Mouse (Mus musculus) gastrocnemius, postnatal 10 days (tissue): ENCODE measurements around the gene Cpsf3. TPM values are rescaled to one million over a fixed set of nuclear protein-coding genes. Genes with fewer than 3 reads are reported as not detected.

ENCODE experiments used
- DNase-seq: peaks from one replicate; pipeline ENCODE4 v3.0.0; 2021; ENCODE audit warnings: mixed read lengths
- long read RNA-seq, 2 experiments: library from polyadenylated mRNA; stranded (forward); transcript quantifications; one replicate each; pipeline ENCODE4 v2.0.0; 2021
- total RNA-seq, 2 experiments: library from RNA; stranded (reverse); gene quantifications; 2 replicates each; pipeline ENCODE4 v1.2.3; 2021

Gene Cpsf3
- 10 to 100 TPM; 29.8 to 33.6 TPM for total RNA-seq
- long read RNA-seq, experiment 1, transcript Cpsf3-201 (18 exons, 2,499 nt), result major isoform, 50 of 59 reads
- long read RNA-seq, experiment 1, partial matches to known transcripts, result 3 of 59 reads
- long read RNA-seq, experiment 1, other reads (novel, unspliced or antisense), result 6 of 59 reads
- long read RNA-seq, experiment 2, transcript Cpsf3-201 (18 exons, 2,499 nt), result major isoform, 57 of 65 reads
- long read RNA-seq, experiment 2, partial matches to known transcripts, result 2 of 65 reads
- long read RNA-seq, experiment 2, other reads (novel, unspliced or antisense), result 6 of 65 reads

DNA sequence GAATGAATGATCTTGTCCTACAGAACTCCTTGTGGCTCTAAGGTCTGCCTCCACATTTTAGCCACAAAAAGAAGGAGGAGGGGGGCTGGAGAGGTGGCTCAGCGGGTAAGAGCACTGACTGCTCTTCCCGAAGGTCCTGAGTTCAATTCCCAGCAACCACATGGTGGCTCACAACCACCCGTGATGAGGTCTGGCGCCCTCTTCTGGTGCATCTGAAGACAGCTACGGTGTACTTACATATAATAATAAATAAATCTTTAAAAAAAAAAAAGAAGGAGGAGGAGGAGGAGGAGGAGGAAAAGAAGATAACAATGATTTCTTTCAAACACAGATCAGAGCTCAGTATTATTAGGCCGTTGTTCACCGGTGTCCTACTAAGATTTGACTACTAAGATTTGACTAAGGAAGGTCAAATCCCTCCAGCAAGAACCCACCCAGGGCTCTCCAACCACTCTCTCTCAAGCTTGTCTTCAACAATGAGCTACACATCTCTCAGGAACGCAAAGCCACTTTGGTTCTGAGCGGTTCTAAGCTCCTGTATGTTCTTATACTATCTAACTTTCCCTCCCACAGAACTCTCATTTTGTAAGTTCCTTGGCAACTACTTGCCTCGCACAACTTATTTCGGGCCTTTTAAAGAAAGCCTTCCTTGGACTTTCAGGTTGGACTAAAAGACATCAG is at the start of gene Cpsf3:
Cpsf3 (plus strand) TSS at position 631 of the 681 bp plus-strand sequence.
- DNase-seq, result no peak

DNA sequence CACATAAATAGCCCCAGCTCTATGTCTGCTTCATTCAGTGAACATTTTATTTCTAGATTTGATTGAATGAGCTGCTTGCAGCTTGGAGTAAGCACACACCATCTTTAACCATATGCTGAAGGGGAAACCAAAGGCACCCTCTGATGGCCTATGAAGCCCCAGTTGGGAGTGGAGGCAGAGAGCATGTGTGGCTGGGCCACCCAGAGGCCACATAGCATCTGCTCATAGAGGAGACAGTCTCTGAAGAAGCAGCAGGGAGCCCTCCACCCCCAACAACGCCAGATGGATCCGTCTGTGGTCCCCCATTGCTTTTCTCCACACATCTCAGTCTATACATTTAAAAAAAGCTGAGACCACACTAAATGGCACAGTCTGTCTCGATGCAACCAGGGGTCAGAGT is 43.2 kb upstream of the Cpsf3 start:
- no peak for DNase-seq

DNA sequence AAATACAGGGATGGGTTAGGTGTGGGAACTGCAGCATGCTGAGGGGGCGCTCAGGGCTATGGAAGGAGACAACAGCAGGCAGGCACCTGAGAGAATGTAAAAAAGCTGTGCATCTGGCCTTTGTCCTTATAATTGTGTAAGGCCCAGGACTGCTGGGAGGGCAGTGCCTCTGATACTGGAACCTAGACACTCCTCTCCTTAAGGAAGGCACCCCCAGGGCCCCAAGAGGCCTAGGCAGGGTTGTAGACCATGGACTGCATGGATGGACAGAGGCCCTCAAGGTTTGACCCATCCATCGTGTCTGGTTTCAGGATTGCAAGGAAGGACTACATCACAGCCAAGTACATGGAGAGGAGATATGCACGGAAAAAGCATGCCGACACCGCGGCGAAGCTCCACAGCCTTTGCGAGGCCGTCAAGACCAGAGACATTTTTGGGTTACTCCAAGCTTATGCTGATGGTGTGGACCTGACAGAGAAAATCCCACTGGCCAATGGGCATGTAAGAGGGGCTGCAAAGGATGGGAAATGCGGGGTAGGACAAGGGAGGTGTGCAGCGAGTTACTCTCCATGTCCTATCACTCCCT is 40.7 kb upstream of the Cpsf3 start:
- DNase-seq, result no peak

DNA sequence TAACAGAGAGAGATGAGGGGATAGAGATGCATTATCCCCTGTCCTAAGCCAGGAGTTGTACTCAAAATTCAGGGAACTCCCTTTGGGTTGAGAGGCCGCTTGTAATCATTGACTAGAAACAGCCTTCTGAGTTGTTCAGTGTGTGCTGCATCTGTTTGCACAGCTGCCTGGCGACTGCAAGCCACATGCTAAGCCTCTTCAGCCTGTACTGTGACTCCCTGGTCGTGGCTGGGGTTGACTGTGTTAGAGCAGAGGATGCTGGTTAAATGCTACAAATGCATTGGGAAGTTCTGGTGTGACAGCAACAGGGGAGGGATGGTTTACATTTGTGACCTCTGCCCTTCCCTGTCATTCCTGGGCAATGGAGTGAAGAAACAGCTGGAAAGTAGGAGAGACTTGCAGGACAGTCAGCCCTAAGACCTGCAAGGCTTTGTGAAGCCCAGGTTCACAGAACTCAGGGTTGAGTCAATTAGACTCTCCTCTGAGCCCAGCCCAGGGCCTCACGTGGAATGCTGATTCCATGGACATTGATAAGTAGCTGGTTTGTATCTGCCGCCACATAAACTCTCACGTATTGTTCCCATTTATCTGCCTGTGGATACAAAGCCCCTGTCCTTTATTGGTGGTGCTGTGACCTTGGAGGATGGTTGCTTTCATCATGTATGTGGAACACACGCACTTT is 37.3 kb upstream of the Cpsf3 start:
- DNase-seq, result no peak

DNA sequence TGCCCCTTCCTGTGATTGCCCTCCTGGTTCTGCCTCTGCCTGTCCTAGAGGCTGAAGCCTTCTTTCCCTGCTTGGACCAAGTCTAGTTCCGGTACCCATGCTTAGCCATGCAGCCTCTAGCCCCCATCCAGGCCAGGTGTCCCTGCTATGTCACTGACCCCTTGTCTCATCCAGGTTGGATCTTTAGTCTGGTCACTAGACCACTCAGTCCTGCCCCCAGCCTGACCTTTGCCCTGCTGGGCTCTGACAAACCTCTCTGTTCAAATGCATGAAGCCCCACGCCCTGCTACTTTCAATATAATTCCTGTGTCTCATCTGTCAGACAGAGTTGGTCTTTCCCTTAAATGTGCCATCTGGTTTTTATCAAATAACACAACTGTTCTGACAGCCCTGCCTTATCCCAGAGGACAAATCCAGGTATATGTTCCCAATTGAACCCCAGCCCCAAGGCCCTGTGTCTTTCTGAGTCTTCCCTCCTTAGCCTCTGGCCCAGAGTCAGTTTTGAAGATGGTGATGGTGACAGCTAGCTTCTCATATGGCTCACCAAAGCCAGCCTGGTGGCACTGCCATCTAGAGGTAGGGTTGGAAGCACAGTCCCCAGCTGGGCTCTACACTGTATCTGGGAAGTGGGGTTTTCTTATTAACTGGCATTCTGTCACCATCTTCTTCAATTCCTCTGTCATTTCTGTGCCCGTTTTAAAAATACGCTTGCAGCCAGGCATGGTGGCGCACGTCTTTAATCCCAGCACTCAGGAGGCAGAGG is 24.5 kb upstream of the Cpsf3 start:
- no peak for DNase-seq

DNA sequence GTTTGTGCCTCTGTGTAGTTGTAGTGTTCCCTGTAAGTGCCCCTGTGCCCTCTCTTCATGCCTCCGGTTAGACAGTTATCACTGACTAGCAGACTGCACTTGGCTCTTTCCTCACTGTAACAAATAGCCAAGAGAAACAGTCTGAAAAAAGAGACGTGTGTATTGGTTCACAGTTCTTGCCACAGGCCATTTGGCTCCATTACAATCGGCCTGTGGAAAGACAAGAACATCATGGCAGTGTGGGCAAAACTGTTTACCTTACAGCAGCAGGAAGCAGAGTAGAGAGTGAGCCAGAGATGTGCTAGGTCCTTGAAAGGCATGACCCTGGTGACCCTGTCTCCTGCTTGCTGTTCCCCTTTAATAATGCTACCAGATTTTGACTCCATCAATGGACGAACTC is 23.7 kb upstream of the Cpsf3 start:
- DNase-seq, result no peak

DNA sequence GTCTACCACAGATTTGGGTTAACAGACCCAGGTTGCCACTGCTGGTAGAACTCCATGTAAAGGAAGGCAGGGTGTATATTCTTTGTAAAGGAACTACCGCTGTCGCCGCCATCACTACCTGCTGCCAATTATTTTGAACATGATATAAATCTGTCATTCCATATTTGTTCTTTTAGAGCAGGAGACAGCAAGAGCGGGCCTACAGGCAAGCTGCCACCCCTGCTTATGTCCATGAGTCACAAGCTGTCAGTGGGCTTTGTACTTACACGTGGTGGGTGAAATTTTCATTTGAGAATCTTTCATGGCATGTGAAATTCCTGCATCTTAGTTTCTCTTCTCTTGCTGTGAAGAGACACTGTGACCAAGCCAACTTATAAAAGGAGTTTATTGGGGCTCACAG is 21.9 kb upstream of the Cpsf3 start:
- DNase-seq, result no peak

DNA sequence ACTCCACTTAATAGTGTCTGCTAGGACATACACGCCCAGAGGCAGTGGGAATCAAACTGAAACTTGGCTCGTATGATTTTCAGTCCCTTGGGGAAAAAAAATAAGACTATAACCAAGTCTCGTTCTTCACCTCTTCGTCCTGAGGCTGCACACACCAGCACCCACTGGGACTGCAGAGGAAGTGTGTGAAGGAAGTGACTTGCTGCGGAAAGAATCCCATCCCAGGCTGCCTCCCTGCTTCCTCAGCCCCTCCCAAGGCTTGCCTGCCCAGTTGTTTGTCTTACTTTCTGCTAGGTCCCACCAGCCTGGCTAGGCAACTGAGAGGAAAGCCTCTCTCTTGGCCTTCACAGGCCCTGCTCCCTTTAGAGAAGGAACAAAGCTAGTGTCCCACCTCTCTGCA is 20.9 kb upstream of the Cpsf3 start:
- DNase-seq, result peak; percentile 21

DNA sequence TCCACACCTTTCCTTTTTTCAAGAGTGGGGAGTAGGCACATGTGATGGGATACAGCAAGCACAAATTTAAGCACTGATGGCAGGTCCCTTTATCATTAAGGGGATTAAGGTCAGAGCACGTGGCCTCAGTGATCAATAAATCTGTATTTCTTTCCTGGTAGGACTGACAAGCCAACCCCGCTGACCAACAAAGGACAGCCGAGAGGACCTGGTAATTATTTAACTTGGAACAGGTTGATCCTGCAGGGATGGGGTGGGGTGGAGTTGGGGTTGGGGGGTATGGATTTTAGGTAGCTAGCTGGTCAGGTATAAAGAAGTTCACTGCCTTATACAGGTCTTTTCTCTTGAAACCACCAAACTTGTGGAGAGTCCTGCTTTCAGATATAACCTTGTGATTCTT is 20.2 kb upstream of the Cpsf3 start:
- DNase-seq, result no peak

DNA sequence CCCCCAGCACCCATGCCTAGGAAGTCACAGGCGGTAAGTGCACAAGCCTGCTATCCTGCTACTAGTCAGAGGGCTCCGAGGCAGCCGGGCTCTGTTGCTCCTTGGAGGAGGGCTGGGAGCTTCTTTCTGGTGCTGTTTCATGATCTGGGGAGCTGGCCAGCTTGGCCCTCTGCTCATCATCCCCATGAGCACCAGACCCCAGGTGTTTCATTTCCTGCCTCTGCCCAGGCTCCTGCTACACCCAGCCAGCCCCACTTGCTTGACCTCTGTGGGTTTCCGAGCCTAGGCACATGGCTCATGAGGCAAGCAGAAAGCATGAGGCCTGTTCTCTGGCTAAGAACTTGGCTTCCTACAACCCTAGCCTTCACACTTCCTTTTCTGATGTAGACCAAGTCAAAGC is 19.7 kb upstream of the Cpsf3 start:
- no peak for DNase-seq

DNA sequence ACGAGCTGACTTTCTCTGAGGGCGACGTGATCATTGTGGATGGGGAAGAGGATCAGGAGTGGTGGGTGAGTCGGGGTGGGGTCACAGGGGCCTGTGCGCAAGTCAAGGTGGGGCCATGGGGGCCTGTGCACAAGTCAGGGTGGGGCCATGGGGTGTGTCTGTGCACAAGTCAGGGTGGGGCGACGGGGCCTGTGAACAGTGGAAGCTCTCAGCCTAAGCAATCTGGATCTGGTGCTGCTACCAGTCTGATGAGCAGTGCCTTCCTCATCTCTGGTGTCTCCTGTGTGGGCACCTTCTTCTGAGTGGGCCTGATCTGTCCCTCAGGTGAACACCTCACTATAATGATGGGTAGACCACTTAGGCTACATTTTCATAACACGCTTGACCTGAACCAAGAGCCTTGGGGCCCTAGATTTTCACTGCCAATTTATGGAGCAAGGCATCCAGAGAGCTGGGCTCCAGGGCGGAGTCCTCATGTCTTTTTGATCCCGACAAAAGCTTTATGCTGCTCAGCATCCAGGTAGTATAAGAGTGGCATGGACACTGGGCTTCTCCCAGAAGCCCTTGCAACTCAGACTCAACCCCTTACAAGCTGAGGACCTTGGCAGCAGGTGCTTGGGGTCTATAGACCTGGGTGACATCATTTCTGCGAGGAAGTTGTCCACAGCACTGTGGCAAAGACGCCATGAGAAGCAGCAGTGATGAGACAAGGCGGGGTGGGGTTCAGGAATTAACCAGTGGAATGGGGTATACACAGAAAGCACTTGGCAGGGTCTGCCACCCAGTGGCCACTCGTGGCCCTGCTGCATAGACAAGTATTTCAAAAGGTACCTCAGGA is 19.0 kb upstream of the Cpsf3 start:
- peak; percentile 49 for DNase-seq

DNA sequence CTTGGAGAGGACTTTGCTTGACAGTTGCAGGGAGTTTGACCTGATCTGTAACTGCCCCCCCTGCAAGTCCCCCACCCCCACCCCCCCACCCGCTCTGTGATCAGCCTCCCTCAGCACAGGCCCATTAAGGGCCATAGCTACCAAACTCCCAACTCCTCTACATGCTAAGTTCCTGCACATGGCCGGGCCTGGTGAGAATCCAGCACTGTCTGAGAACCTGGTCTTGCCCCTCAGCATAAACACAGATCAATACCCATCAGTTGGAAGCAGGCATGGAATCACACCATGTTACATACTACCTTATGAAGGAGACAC is 18.4 kb upstream of the Cpsf3 start:
- DNase-seq, result no peak

DNA sequence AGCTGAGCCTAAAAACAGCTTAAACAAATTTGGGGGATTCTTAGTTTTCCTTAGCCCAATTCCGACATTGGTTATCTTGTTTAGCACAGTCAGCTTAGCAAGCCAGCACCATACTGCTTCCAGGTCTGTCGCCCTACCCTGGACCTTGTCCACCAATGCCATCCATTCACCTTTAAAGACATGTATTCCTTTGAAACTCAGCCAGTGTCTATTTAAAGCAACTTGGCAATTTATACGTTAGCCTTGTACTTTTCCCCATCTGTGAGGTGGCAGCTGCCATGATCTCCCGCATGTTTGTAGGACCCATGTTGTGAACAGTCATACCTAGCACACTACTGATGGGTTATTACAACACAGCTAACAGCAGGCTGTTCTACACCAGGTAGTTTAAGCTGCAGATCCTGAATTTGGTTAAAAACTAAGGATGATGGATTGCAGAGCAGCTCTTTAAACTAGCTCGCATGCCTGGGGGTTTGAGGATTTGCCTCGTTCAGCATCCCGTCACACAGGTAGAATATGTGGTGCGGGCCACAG is 17.0 kb upstream of the Cpsf3 start:
- no peak for DNase-seq

DNA sequence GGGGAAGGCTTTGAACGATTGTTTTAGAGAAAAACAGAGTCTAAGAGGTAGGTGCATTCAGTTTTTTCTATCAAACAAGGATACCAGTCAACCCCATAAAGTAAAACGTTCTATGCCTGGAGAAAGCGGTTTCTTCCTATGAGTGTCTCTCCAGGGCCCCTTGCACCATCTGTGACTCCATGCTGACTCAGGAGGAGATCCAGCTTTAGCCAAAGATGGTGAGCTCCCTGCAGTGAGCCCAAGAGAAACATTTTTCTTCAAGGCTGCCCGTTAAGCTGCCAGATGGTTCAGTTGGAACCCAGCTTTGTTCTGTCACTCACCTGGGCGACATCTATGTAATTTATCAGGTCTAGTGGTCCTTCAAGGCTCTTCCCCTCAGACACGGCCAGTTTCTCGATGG is 10.7 kb upstream of the Cpsf3 start:
- no peak for DNase-seq

DNA sequence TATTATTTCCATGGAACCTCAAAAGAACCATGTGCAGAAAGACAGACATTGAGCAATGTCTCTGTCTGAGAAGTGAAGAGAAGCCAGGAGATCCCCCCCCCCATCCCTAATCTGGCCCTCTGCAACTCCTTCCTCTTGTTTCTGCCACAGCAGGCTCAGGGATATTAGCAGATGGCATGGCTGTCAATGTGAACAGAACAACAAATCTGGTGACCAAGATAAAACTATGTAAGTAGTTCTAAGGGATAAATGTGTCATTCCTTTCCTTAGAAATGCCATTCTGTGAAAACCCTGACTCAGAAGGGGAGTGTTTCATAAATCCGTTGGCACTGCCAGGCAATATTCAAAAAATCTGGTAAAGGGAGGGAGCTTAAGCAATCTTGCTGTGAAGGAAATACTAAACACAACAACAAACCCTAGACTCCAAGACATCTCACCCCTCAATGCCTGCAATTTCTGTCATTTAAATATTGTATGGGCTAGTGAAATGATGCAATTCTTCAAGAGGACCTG is 7.8 kb upstream of the Cpsf3 start:
- DNase-seq, result no peak

DNA sequence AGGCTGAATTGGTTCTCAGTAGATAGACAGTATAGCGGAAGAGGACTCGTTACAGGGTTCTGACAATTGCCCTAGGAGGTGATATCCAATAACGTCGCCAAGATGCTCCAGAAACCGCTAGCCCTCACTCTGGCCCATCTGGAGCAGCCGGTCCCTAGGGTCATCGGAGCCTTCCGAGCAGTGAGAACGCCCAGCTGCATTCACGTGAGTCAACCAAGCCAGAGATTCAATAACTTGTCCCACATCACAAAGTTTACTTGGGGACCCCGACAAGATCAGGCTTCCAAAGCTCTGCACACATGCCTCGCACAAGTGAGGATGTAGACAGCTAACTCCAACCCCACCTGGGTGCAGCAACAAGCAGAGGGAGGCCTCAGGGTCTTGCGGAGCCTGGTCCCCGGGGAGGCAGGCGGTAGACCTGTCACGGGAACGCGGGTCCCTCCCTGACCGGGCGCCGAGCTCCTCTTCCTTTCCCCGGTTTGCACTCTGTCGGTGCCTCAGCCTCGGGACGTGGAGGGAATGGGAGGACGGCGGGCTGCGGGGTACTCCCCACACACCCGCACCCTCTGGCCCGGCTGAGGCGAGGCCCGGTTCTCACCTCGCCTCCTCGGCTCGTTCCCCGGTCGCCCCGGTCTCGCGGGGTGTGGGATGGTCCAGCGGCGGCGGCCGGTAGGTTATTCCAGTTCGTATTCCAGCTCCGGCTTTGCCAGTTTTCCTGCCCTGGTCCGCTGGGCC is 484 bp downstream of the Cpsf3 start:
- DNase-seq, result no peak

DNA sequence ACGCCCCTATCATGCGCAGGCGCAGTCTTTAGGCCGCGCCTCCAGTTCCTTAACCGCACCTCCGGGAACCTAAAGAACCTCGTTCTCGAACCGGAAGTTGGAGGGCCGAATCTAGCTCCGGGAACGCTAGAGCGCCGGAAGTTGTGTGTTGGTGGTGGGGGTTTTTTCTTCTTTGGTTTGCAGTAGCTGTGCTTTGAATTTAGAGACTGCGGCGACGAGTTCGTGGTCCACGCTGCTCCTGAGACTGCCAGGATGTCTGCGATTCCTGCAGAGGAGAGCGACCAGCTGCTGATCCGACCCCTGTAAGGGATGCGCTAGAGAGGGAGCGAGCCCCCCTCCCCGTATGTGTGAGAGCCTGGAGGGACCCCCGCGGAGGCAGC is 1.0 kb downstream of the Cpsf3 start, which contains the start of gene Itgb1bp1:
Itgb1bp1 (minus strand) TSS at position 42 of the 380 bp plus-strand sequence.
- peak; percentile 99 for DNase-seq

DNA sequence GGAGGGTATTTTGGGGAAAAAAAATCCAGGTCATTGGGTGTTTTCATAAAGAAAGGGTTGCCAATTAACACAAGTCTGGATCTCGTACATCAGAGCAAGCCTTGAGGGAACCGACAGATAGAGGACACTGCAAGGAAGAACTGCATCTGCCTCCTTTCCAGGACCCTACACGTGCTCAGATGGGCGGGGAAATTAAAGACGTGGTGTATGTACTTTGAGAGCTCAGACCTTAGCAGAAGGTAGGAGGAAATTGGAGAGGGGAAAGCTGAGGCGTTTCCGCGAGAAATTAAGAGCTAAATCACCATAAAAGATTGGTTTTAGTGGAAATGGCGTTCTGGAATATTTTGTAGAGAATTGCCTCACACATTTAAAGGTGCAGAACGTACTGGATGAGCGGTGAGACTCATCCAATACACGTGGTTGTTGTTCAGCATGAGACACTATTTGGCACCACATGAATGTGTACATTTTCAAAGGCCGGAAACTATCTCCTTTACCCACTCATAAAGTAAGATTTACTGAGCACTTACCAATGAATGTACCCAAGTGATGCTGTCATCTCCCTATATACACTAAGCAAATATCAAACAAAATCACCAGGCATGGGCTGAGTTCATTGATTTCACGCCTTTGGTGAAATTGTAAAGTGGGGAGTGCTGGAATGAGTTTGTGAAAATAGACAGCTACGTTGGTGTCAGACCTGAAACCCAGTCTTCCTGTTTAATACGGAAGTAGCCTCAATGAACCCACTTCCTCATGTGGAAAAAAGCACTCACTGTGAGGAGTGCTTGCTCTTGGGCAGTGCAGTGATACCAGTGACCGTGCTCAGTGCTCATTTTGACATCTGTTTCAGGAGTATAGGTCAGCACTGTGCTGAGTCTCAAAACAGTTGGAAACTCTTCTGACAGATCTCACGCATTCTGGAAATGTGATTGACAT is 1.8 kb downstream of the Cpsf3 start:
- no peak for DNase-seq

DNA sequence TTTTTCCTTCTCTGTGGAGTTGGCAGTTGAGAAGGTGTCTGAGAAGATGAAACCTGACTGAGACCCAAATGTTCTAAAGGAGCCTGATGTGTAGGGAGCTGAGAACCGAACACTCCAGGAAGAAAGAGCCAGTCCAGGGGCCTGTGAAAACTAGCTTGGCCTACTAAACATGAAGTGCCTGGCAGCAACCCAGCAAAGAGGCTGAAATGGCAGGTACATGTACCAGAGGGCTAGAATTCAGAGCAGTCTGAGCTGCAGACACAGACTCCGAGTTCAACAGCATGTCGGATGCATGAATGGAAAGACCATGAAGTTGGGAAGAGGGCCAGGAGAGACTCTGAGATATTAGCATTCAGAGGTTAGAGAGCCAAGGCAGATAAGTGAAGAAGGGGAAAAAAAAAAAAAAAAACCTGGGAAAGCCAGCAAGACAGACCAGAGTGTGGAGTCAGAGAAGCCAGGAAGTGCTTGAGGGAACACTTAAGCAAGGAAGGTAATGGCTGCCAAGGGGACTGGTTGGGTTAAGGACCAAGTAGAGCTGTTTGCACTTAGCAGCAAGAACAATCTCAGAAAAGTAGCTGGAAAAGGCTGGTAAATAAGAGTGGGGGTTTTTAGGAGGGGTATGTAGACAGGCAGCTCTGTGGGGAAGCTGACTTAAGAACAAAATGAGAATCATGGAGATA is 3.7 kb downstream of the Cpsf3 start:
- DNase-seq, result no peak
